Mouse (Mus musculus) lung, adult 2 months (tissue): ENCODE results near the gene Slc35e4.

ENCODE experiments used
- CTCF ChIP-seq: fragments of 200-500 bp; IDR thresholded peaks from 2 replicates; pipeline ENCODE4 v1.5.1; 2011; ENCODE audit warnings: mild to moderate bottlenecking, low read length, control low read depth; ENCODE audit not compliant: insufficient read depth
- POLR2A ChIP-seq: fragments of 200-500 bp; IDR thresholded peaks from 2 replicates; pipeline ENCODE4 v1.6.1; 2011; ENCODE audit warnings: low read depth, mild to moderate bottlenecking, control low read depth, low read length, borderline replicate concordance; ENCODE audit errors: extremely low read depth

DNA sequence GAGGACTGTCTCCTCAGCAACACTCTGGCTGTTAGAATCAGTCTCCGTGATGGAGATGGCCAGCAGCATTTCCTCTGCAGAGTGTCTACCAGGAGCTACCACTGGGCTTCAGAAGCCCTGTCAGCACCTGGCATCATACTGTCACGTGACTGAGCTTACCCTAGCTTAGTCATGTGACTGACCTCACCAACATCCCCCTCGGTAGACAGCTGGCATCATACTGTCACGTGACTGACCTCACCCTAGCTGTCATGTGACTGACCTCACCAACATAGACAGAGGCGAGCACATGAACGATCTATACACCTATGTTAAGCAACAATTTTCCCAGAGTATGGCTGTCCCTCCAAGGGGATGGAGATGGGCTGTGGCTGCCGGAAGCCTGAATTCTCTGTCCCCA, 35.8 kb downstream of the Slc35e4 start:
- TF ChIP-seq CTCF (no peak), POLR2A (no peak)
